Mouse (Mus musculus): Measurements from ENCODE around the gene Itga5. TPM values are rescaled to one million over a fixed set of nuclear protein-coding genes. Genes with fewer than 3 reads are reported as not detected.

The Itga5 gene
- total and polyA plus RNA-seq, 2 experiments from 2014 or later = 3.2 to 3.5 TPM

GRCm38 (mm10) chr15:103341547-103341946, 25.0 kb downstream of the Itga5 start:
- Histone ChIP-seq H3K4me1 (ENCODE audit: insufficient read depth) (no peaks in the 10 kb centered on the region), H3K27ac (ENCODE audit: low read depth, low read length) (no peak overlapping the region), H3K9ac (no peak overlapping the region), H3K9me3 (ENCODE audit: low read length) (no peaks in the 10 kb centered on the region), H3K4me2 (ENCODE audit: low read depth) (no peak overlapping the region), H3K27me3 (ENCODE audit: insufficient read depth, low read length) (no peaks in the 10 kb centered on the region; the same call in 1 of the 2 replicates), H3K36me3 (ENCODE audit: insufficient read depth) (no peaks in the 10 kb centered on the region), H3K4me3 (ENCODE audit: low read depth, low read length) (no peak overlapping the region)
- WGBS = 48% methylated on average over 8 of the region's 8 CpGs
- ATAC-seq = no peak
- no peak for TF ChIP-seq CTCF (IDR thresholded peaks at IDR 0.05; ENCODE audit: low read depth)
- no peak for DNase-seq

DNA sequence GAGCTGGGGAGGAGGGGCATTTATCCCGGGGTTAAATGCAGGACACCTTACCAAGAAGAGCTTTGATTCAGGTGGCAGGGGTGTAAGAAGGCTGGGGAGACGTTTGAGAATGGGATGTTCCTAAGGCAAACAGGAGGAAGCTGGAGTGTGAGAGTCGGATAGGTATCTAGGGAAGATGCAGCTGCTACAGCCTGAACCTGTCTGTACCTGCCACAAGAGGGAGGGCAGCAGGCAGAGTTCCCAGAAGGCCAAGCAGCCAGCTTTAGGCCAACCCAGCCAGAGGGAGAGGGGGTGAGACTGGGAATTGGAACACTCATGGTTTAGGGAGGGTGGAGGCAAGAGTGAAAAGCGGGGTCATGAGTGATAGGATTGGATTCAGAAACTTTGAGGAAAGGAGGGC, 25.8 kb downstream of the Itga5 start:
- DNase-seq (peak; percentile 29), ATAC-seq (peak; percentile 23; the same call in 1 of the 2 replicates)
- peak overlapping the region; percentile 72; the same call in 1 of the 2 replicates for H3K4me3 ChIP-seq (ENCODE audit: low read depth, low read length)
- no peak for TF ChIP-seq CTCF (IDR thresholded peaks at IDR 0.05; ENCODE audit: low read depth)
- peak overlapping the region; percentile 75; the same call in 1 of the 2 replicates for H3K9ac ChIP-seq
- H3K4me1 ChIP-seq (ENCODE audit: insufficient read depth) = no peaks in the 10 kb centered on the region
- no peaks in the 10 kb centered on the region for H3K36me3 ChIP-seq (ENCODE audit: insufficient read depth)
- H3K4me2 ChIP-seq (ENCODE audit: low read depth) = peak overlapping the region; percentile 83
- H3K9me3 ChIP-seq (ENCODE audit: low read length) = no peaks in the 10 kb centered on the region
- H3K27me3 ChIP-seq (ENCODE audit: insufficient read depth, low read length) = no peaks in the 10 kb centered on the region; the same call in 1 of the 2 replicates
- WGBS = 32% methylated on average over 4 of the region's 4 CpGs
- H3K27ac ChIP-seq (ENCODE audit: low read depth, low read length) = 0 out of 2 replicates have a peak overlapping the region, but pooled peaks have one; percentile 3

- Histone ChIP-seq H3K4me1 (ENCODE audit: insufficient read depth) (no peaks in the 10 kb centered on the region), H3K36me3 (ENCODE audit: insufficient read depth) (no peaks in the 10 kb centered on the region), H3K9me3 (ENCODE audit: low read length) (no peaks in the 10 kb centered on the region), H3K27ac (ENCODE audit: low read depth, low read length) (0 out of 2 replicates have a peak within 1 kb of the TSS, but pooled peaks have one; percentile 3), H3K27me3 (ENCODE audit: insufficient read depth, low read length) (no peaks in the 10 kb centered on the region; the same call in 1 of the 2 replicates), H3K4me2 (ENCODE audit: low read depth) (peak within 1 kb of the TSS; percentile 83), H3K4me3 (ENCODE audit: low read depth, low read length) (peak within 1 kb of the TSS; percentile 72), H3K9ac (peak within 1 kb of the TSS; percentile 75)
- peak; percentile 44 for TF ChIP-seq CTCF (IDR thresholded peaks at IDR 0.05; ENCODE audit: low read depth)
- DNase-seq = peak; percentile 74
- WGBS = 1% methylated on average over 26 of the region's 26 CpGs
- ATAC-seq = peak; percentile 71
Measured at GRCm38 (mm10) chr15:103339961-103340337, 26.6 kb downstream of the Itga5 start, which contains the start of gene Zfp385a. Gene Zfp385a (minus strand): TSS chr15:103340093.

- Histone ChIP-seq H3K27ac (ENCODE audit: low read depth, low read length) (no peak overlapping the region), H3K4me2 (ENCODE audit: low read depth) (peak overlapping the region; percentile 83), H3K36me3 (ENCODE audit: insufficient read depth) (no peaks in the 10 kb centered on the region), H3K9me3 (ENCODE audit: low read length) (no peaks in the 10 kb centered on the region), H3K9ac (peak overlapping the region; percentile 75), H3K4me3 (ENCODE audit: low read depth, low read length) (peak overlapping the region; percentile 72), H3K27me3 (ENCODE audit: insufficient read depth, low read length) (no peaks in the 10 kb centered on the region; the same call in 1 of the 2 replicates), H3K4me1 (ENCODE audit: insufficient read depth) (no peaks in the 10 kb centered on the region)
- WGBS = 10% methylated on average over 25 of the region's 31 CpGs
- DNase-seq = no peak
- no peak for TF ChIP-seq CTCF (IDR thresholded peaks at IDR 0.05; ENCODE audit: low read depth)
- peak; percentile 23 for ATAC-seq
Measured at GRCm38 (mm10) chr15:103339166-103339960, 27.2 kb downstream of the Itga5 start.

DNA sequence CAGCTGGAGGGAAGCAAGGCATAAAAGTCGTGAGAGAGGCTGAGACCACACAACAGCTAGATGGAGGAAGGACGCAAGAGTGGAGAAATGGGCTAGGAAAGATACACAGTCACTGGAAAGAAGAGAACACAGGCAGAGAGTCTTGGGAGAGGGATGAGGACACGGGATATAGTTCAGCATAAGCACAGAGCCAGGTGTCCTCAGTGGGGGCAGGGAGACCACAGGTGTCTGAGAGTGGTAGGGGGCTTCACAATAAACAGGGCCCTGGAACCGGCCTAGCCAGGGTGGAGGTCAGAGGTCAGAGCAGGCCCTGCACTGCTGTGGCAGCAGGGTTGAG, 27.8 kb downstream of the Itga5 start:
- Histone ChIP-seq H3K4me3 (ENCODE audit: low read depth, low read length) (peak overlapping the region; percentile 72), H3K9ac (peak overlapping the region; percentile 75), H3K36me3 (ENCODE audit: insufficient read depth) (no peaks in the 10 kb centered on the region), H3K27me3 (ENCODE audit: insufficient read depth, low read length) (no peaks in the 10 kb centered on the region; the same call in 1 of the 2 replicates), H3K4me1 (ENCODE audit: insufficient read depth) (no peaks in the 10 kb centered on the region), H3K27ac (ENCODE audit: low read depth, low read length) (no peak overlapping the region), H3K9me3 (ENCODE audit: low read length) (no peaks in the 10 kb centered on the region), H3K4me2 (ENCODE audit: low read depth) (peak overlapping the region; percentile 83)
- ATAC-seq (no peak), DNase-seq (no peak)
- 45% methylated on average over 4 of the region's 4 CpGs for WGBS
- no peak for TF ChIP-seq CTCF (IDR thresholded peaks at IDR 0.05; ENCODE audit: low read depth)

DNA sequence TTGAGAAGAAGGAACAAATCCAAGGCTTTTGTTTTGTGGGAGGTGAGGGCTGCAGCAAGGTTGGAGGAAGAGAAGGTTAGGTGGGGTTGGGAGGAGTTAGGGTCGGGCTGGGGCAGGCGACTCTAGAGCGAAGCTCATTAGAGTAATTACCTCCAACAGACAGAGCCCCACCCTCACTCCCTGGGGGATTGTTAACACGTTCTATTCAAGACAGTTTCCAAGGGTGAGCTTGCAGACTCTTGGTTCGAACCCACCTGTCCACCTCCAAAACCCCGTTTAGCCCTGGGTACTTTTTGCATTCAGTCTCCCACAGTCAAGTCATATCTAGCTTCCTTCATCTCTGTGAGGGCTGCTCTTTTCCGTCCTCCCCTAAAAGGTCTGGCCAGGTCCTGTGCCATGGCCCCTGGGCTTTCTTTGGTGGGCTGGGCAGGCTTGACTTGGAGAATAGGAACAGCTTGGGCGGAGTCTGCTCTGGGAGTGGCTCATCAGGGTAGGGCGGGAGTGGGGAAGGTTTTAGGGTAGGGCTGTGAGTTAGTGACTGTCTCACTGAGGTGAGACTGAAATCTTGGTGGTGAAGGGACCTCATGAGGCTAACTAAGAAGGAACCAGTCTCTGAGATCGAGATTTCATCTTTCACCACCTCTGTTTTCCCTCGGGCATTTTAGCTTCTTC, 29.4 kb downstream of the Itga5 start:
- 22% methylated on average over 11 of the region's 11 CpGs for WGBS

More for the DNA sequence above, 29.4 kb downstream of the Itga5 start:
- H3K4me1 ChIP-seq (ENCODE audit: insufficient read depth) = no peaks in the 10 kb centered on the region
- no peak overlapping the region for H3K4me3 ChIP-seq (ENCODE audit: low read depth, low read length)
- no peaks in the 10 kb centered on the region for H3K9me3 ChIP-seq (ENCODE audit: low read length)
- TF ChIP-seq CTCF (IDR thresholded peaks at IDR 0.05; ENCODE audit: low read depth) = no peak
- no peak overlapping the region for H3K27ac ChIP-seq (ENCODE audit: low read depth, low read length)
- ATAC-seq (no peak), DNase-seq (no peak)
- H3K36me3 ChIP-seq (ENCODE audit: insufficient read depth) = no peaks in the 10 kb centered on the region
- H3K27me3 ChIP-seq (ENCODE audit: insufficient read depth, low read length) = no peaks in the 10 kb centered on the region; the same call in 1 of the 2 replicates
- H3K9ac ChIP-seq = no peak overlapping the region
- no peak overlapping the region for H3K4me2 ChIP-seq (ENCODE audit: low read depth)

Measured in forebrain, postnatal 0 days (tissue).